Mouse (Mus musculus): ENCODE measurements around the gene Alyref.

DNA sequence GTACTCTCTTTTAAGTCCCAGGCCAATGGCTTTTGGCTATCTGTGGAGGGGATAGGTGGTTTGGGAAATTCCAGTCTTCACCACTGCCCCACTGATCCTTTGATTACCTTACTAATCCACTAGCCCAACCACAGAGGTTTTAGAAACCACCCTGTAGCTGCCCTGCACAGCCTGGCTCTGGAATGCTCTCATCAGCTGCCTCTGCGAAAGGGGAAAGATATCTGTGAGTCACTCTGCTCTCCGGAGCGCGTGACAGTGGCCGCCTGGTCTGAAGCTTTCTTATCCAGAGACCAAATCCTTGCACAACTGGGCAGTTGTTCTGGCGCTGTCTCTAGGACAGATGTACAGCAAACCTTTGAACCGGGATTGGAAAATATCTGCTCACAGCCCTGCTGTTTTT is 43.3 kb downstream of the Alyref start:
- TF ChIP-seq CTCF (IDR thresholded peaks at IDR 0.05; ENCODE audit: low read depth): no peak
- TF ChIP-seq EP300 (optimal IDR thresholded peaks at IDR 0.05): no peak
